Mouse (Mus musculus): ENCODE results near the gene Upp2.

- no peak for TF ChIP-seq POLR2A (IDR thresholded peaks at IDR 0.05; ENCODE audit: extremely low read depth, insufficient read depth, low read length)
- no peak for TF ChIP-seq CTCF (IDR thresholded peaks at IDR 0.05; ENCODE audit: extremely low read depth, insufficient read depth, low read length)
These were observed 180.6 kb downstream of the Upp2 start for GRCm38 (mm10) chr2:58747483-58748229.

All from cortical plate, adult 2 months (tissue).